Mouse (Mus musculus) heart, postnatal 4 days (tissue): Measurements from ENCODE around the gene Cpa2. TPM values are rescaled to one million over a fixed set of nuclear protein-coding genes. Genes with fewer than 3 reads are reported as not detected.
A peak's percentile ranks its signal among the peaks of the same experiment; 100 is the strongest.

Source experiments
- DNase-seq: peaks from one replicate; pipeline ENCODE4 v3.0.0; 2021
- total RNA-seq, 2 experiments: library from RNA; stranded (reverse); gene quantifications; 2 replicates each; pipeline ENCODE4 v1.2.3; 2021

The Cpa2 gene
- total RNA-seq, result 1 to 10 TPM; 1.2 to 1.4 TPM

DNA sequence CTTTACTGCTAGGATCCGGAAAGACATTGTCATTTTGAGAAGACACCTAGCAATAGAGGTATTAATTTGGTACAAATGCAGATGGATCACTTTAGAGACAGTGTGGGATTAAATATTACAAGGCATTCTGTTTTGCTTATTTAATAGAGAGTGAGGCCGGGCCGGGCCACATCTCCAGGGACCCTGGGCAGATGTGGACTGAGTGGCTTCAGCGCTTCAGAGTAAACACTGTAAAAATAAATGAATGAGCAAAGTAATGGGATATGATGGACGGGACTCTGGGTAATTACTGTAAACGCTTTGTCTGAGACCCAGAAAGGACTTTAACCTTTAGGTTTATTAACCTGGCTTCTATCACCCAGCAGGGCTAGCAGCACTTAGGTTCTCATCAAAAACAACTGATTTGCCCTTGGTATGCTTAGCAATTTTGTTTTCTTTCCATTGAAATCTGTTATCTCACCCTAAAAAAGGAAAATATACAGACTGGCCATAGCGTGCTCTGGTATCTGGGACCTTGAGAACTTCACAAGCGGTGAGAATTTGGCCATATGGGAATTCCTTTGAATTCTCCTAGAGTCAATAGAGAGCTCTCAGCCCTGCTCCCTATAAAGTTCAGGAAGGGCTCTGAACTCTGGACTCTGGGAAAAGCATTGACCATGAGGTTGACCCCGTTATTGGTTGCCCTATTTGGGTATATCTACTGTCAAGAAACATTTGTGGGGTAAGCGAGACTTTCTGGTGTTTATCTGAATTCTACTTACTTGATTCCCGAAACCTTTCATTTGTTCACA lies at the start of gene Cpa2:
Cpa2 (plus strand) TSS at position 574 of the 791 bp plus-strand sequence.
- no peak for DNase-seq

DNA sequence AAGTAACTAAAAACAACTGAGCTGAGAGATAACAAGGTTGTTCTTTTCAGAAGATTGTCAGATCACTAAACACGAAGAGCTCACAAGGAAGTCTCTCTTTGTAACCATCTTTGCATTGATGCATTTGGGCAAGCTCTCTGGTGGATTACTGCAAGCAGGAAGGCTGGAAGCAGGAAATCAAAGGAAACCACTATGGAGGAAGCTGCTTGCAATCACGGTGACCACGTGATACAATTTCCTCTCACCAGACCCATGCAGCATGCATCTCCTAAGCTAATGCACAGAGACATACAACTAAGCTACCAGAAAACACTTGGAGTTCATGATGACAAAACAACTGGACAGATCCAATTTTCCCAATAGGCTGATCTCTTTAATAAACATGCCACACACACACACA lies 42.3 kb upstream of the Cpa2 start:
- no peak for DNase-seq

DNA sequence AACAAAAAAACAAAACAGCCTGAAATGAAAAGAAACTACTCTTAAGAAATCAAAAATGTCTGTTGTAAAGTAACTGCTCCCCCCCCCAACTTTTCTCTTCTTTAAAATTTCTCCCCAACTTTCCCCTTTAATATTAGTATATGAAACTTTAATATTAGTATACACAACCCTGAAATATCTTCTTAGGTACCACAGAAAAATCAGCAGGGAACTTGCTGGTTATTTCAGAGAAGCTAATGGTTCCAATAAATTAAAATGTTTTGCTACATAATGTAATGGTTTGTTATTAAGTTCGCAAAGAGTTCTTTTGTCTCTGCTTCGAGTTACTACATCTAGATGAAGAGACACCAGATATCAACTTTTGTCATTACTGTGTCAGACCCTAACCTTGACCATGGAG lies 32.6 kb upstream of the Cpa2 start:
- no peak for DNase-seq

DNA sequence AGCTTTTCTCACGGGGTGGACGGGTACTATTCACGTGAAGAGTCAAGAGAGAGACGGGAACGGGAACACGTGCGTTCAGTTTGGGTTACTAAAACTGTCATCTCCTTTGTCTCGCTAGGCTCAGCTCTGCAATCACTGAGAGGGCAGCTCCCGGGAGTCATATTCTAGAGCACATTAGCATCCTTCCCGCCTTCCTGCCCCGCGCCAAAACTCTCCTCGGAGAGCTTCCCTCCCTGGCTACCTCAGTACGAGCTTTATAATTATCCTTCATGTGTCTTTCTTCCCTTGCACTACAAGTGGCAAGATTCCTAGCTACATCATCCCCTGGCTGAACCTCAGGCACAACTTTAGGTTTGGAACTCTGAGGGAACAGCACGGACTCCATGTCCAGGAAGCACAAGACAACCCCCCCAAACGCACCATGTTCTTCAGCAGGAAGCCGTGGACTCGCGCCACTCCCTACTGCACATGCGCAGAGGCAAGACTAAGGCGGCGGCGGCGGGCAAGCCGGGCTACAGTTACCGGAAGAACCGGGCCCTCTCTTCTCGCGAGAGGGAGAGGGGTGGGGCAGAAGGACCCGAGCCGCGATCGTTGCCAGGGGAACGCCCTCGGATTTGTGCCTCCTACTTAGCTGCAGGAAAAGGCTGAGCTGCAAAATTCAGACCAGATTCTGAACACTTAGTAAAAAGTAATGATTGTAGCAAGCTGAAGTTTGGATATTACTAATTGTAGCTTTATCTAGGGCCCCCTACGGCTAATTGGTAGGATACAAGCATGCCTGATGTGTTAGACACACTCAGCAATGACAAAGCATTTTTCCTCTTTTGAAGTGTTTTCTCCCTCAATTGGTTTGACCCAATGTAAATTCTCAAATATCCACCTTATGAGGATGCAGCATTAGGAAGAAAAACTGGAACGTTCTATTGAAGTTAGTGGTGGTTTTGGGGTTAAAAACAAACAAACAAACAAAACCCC lies 31.8 kb upstream of the Cpa2 start, which contains the start of the genes Tmem209 and Ssmem1:
Tmem209 (minus strand) TSS at position 519 of the 975 bp plus-strand sequence.
Ssmem1 (plus strand) TSS at position 585 of the 975 bp plus-strand sequence.
- DNase-seq, result peak; percentile 100

DNA sequence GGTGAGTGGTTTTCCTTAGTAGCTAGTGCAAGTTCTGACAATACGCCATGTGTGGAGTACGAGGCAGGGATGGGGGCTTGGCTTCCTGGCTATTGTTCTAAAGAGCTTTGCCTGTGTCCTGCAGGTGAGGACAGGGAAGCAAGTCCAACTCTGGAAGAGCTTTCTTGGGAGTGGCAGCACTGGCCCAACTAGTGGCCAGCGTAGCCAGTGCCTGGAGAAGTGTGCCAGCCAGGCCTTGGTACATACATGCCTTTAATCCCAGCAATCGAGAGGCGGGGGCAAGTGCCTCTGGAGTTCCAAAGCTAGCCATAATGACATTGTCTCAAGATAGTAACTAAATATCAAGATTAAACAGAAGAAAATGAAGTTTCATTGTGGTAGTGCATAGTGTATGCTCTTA lies 31.1 kb upstream of the Cpa2 start:
- no peak for DNase-seq

DNA sequence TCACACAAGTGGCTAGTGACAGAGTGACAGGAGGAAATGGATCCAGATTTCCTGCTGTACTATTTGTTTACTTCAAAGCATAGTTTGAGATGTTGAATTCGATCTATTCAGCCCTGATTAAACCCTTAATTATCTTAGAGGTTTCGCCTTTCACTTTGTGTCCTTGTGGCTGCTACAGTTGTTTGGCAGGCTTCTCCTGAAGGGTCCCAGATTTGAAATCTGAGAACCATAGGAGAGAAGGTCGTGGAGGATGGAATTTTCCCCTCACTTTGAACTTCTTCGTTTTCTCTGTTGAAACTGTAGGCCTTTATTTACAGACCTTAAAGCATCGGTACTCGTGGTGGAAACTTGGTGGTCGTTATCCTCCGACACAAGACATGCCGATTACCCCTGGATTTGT lies 27.1 kb upstream of the Cpa2 start:
- DNase-seq, result no peak

DNA sequence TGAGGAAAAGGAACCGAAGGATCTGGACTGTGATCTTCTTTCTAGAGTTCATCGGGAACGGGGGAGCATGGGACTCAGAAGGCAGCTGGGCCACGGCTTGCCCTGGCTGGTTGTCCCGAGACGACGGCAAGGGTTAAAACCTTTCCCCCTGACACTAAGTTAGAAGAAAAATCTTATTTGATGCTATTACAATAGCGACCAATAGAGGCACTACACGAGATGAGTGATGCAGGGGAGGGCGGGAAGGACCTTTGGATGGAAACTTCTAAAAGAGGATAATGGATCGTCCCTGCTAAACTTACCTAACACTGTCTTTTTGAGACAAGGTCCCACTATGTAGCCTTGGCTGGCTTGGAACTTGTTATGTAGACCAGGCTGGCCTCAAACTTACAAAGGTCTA lies 21.0 kb upstream of the Cpa2 start:
- DNase-seq, result no peak

DNA sequence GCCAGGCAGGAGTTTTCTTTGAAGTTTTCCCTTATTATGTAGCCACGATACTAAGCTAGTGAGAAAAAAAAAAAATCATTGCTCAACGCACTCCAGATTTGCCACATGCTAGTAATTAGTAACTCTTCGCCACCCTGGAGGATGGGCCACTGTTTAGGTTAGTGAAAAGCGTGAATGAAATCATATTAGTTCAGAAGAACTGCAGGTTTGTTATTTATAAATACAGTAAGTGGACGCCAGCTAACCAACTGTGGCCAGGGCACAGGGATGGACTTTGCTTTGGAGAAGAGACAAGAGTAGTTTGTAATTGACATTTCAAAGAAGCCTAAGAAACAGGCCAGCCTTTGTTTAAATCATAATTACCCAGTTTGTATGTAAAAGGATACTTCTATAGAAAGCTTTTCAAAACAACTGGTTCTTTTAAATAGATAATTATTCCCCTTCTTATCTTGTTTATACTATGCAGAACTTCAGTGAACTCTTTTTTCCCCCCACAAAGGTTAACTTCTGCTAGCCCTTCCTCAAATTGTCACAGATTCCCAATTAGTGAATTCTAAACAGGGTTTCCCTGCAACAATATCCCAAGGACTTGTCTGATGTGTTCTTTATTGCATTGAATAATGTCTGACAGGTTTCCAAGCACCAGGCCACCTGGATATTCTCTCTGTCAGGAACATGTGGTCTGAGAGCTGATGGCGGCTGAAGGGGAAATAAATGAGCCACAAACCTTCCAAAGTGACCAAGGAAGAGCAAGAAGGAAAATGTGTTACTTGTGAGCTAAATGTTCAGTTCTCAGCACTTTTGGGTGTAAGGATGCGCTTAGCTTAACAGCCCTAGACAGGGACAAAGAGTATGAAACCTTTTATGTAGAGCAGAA lies 15.7 kb upstream of the Cpa2 start:
- no peak for DNase-seq

DNA sequence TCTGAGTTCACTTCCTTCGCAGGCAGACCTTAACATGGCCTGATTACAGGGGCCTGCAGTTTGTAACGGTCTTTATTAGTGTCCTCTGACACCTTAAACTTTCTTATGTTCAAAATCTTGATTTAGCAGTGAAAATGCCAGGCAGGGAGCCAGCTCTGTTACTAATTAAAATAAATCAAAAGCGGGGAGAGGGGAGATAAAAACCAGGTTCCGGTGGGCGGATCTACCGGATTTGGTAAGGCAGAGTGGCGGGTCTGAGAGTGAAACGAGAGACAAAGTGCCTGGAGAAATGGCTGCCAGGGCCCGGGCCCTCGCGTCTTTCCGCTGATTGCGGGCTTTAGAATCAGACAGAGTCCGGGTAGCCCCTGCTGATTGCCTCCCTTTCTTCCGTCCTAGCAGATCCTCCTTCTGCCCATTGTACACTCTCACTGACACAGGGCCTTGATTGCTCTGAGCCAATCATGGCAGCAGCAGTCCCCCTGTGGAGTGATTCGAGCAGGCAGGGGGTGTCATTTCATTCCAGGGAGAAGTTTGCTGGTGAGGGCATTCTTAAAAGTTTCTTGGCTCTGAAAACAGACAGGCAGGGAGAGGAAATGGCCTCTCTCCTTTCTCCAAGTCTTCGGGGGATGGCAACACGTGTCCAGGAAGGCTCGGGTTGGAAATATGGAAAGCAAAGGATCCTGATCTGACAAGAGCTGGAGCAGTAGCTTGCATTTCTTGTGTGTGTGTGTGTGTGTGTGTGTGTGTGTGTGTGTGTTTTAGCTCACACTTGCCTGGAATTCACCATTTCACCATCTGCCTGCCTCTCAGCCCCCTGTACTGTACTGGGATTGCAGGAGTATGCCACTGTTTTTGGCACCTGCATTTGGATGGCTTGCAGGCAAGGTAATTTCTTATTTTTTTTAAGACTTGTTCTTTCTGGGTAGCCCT lies 14.5 kb upstream of the Cpa2 start:
- DNase-seq, result peak; percentile 41

DNA sequence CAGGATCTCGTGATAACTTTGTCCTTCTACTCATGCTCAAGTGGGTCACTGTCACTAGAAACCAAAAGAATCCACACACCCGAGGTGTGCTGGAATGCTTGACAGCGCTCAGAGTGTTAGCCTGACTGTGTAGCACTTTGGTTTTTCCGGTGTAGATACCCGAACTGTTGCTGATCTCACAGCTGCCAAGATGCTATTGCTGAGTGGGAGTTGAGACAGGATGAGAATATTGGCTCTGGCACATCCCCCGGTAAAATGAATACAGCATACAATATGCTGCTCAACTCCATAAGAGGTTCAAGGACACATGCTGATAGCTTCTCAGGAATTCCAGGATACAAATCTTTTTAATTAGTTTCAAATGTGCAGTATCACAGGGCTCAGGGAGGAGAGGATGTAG lies 12.6 kb upstream of the Cpa2 start:
- DNase-seq, result no peak

DNA sequence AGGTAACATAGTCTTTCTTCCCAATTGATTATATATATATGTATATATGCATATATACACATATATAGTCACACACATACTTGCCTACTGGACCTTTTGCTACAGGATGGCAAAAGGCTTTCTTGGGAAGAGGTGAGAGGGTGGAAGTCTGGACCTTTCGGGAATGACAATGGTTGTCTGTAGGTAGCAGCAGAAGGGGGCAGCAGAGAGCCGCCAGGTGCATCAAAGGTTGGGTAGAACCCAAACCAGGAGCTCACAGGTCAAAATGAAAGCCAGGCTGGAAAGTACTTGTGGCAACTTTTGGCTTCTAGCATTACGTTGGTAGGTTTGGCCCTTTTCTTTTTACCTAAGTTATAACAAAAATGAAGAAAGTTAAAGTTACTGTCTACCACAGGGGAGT lies 6.0 kb upstream of the Cpa2 start:
- peak; percentile 70 for DNase-seq

DNA sequence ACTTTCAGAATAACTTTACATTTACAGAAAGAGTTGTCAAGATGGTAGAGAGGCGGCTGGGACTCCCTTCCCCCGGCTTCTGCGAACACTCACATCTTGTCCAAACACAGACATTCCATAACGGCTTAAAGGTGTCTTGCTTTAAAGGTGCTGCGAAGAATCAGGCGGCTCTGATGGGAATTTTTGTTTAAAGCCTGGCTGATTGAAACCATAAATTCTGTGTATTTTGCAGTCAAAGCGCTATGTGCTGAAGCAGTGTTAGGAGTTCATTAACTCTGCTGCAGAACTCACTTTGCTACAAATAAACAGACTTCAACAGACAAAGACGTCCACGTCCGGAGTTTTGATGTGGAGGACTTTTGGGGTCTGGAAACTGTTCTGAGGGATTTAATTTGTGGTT lies 3.1 kb upstream of the Cpa2 start:
- no peak for DNase-seq

DNA sequence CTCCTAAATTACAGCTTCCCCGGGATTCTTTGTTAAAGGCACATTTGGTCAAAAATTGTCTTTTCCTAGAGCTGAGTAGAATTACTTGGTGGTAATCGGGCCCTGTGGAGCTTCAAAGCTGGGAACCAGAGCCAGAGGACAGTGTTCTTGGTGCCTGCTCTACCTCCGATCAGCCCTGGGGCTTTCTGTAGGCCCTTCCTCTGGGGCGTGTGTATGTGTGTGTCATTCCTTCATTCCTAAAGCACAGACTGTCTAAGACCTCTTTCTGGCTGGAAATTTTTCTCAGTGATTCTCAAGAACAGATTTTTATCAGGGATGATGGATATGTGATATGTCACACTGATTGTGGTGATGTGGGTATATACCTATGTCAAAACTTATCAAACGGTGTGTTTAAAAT lies 2.6 kb upstream of the Cpa2 start:
- DNase-seq, result no peak

DNA sequence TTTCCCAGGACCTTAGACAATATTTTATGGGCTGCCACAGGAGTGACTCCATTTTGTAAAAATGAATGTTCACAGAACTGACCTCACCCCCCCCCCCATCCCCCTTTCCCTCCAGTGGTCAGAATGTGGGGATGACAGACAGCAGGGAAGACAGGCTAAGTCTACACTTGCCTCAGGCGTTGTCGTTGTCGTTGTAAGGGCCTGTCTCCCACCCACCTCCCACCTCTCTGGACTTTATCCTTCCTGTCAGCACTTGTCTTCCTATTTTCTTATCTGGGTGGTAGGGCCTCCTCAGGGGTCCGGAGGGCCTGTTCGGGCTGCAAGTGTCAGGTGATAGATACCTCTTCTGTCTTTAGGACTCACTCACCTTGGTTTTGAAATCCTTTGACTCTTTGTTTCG lies 895 bp downstream of the Cpa2 start:
- no peak for DNase-seq

DNA sequence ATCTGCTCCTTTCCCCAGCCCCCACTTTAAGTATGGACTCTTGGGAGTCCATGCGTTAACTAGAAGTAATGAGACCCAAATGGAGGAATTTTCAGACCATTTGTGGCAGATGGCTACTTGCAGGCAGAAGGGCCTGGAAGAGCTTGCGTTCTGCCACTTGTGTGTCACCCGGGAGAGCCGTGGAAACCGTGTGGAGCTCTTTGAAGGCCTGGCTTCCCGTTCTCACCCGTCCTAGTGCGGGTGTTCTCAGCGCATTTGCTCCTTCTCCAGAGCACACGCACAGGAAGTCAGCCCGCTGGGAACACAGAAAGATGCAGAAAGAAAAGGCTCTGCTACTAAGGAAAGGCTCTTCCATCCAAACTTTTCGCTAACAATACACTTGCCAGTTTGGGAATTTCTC lies 1.7 kb downstream of the Cpa2 start:
- DNase-seq, result no peak

DNA sequence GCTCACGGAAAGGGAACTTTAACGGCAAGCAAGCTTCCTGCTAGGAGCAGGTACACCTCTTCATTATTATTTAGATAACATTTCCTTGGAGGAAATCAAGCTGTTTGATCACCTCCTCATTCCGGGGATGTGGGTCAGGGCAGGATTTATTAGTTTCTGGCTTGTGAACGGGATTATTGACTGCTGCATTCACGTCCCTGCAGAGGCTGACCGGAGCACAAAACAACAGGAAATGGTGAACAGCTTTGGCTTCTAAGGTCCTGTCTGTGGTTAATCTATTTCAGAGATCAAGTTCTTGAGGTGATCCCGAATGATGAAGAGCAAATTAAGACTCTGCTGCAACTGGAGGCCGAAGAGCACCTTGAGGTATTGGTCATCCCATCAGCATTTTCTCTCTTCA lies 2.5 kb downstream of the Cpa2 start:
- no peak for DNase-seq

DNA sequence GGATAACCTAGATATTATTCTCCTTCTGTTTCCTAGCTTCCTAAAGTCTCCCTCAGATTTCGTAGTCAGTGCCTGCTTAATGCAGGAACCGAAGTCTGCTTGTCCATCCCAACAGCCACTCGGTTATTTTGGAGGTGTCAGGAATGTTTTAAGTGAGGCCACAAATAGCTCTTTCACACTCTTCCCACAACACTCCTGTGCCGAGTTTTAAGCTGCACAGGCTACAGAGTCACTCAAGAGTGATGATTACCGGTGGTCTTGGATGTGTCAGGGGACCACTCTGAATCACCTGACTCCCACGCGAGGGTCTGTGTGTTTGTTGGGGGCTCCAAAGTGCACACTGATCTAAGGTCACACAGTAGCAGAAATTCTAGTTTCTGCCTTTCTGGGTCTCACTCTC lies 4.3 kb downstream of the Cpa2 start:
- DNase-seq, result no peak

DNA sequence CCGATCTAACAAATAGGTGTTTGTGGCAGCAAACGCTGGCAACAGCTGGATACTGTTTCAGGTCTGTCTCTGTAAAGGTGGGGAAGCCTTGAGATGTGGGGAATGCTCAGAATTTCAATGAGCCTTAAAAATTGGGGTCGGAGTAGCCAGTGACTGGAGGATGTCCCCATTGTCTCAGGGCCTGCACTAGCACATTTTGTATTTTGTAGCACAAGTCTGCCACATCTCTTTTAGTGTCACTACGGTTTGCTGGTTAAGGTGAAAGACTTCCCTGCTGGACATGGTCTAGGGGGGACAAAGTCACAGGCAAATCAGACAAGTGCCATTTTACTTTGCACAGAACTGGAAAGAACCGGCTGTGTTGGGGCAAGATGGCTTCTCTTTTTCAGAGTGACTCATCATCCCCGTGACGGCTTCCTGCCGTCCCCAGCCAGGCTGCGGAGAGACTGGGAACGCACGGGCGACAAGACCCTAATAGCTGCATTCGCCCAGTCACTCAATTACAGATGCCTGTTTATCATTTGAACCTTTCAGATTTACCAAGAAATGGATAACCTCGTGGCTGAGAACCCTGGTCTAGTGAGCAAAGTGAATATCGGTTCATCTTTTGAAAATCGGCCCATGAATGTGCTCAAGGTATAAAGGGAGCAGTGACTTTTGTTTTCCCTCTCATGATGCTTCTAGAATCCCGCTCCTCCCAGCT lies 5.3 kb downstream of the Cpa2 start:
- DNase-seq, result peak; percentile 56

DNA sequence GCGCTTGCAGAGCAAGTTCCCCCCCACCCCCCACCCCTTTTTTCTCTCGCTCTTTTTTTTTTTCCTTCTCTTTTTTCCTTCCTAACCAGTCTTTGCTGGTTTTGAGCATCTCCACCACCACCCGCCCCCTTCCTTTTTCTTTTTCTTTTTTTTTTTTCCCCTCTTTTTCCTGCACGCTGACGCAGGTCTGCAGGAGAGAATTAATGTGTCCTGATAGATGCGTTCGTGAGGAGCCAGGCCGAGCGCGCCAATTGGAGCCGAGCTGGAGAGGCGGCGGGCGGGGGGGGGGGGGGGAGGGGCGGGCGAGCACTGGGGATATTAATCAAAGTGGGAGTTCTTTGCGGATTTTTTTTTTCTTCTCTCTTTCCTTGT lies 5.9 kb downstream of the Cpa2 start:
- DNase-seq, result peak; percentile 63

DNA sequence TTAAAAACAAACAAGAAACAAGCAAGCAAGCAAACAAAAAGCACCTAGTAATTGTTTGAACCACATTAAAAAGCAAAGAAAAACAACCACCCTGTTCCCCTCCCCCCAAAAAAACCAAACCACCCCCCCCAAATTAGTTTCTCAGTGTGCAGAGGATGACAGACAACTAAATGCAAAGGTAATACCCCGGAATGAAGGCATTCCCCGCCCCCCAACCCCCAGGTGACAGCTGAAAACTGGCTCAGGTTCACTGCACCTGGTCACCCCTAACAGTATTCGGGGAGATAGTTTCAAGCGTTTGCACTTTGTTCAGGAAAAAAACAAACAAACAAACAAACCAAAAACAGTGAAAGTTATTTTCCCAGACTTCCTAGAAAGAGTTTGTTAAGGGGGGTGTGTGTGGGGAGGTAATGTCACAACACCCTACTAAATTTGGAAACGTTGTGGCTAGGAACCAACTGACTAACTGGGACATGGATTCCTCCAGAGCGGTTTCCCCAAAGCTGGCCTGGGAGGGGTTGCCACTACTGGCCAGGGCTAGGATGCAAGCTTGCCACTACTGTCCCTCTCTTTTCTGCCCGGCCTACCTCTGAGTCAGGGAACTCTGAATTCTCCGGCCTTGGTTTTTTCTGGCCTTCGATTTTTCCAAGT lies 6.4 kb downstream of the Cpa2 start:
- DNase-seq, result peak; percentile 51
